7 mouse cellular contexts compared by ENCODE assay signal in genomic region chr8:123373403-123374238, GRCm38 (mm10). TPM values are rescaled to one million over a fixed set of nuclear protein-coding genes. Genes with fewer than 3 reads are reported as not detected.
A peak's percentile ranks its signal among the peaks of the same experiment; 100 is the strongest.
DNase-seq lines count a peak whose midpoint lies in the region; ATAC-seq lines count a peak whose summit lies in the region.

TSS of gene Tcf25 (plus strand) at chr8:123373753.

- peak; percentile 98 for DNase-seq in adrenal gland, postnatal 14 days
- DNase-seq in embryonic facial prominence, embryonic 11.5 days (ENCODE audit: low spot score): peak; percentile 96
- DNase-seq in heart, adult 11 months: peak; percentile 99
- peak; percentile 94 for DNase-seq in kidney, adult 18-20 months
- DNase-seq in limb, embryonic 11.5 days (ENCODE audit: low spot score): peak; percentile 98
- DNase-seq in midbrain, embryonic 14.5 days: peak; percentile 99
- peak; percentile 91 to 93 for DNase-seq in spleen, adult 18-20 months

- H3K27ac ChIP-seq in embryonic facial prominence, embryonic 11.5 days (replicated peaks; ENCODE audit: low read depth, low read length): peak within 1 kb of the TSS; percentile 80
- peak within 1 kb of the TSS; percentile 91 for H3K27ac ChIP-seq in limb, embryonic 11.5 days (replicated peaks; ENCODE audit: low read depth, low read length)
- peak within 1 kb of the TSS; percentile 95 for H3K27ac ChIP-seq in midbrain, embryonic 14.5 days (replicated peaks; ENCODE audit: low read depth, low read length)

- H3K4me2 ChIP-seq in embryonic facial prominence, embryonic 11.5 days (ENCODE audit: low read depth, low read length): peak within 1 kb of the TSS; percentile 61
- H3K4me2 ChIP-seq in limb, embryonic 11.5 days (ENCODE audit: low read depth, severe bottlenecking): peak within 1 kb of the TSS; percentile 77
- peak within 1 kb of the TSS; percentile 84 for H3K4me2 ChIP-seq in midbrain, embryonic 14.5 days (ENCODE audit: low read length)

- H3K9me3 ChIP-seq in embryonic facial prominence, embryonic 11.5 days (replicated peaks; ENCODE audit: control insufficient read depth, low read length): no peaks in the 10 kb centered on the region
- no peaks in the 10 kb centered on the region for H3K9me3 ChIP-seq in limb, embryonic 11.5 days (ENCODE audit: control insufficient read depth, low read length)
- H3K9me3 ChIP-seq in midbrain, embryonic 14.5 days (ENCODE audit: control insufficient read depth, low read length): no peaks in the 10 kb centered on the region

- H3K36me3 ChIP-seq in embryonic facial prominence, embryonic 11.5 days (replicated peaks; ENCODE audit: control insufficient read depth, insufficient read depth, low read depth, low read length): no peaks in the 10 kb centered on the region
- H3K36me3 ChIP-seq in limb, embryonic 11.5 days (ENCODE audit: control insufficient read depth, insufficient read depth, low read length): peaks cover 2% of the 10 kb centered on the region; the same call in 1 of the 2 replicates
- peaks cover 30% of the 10 kb centered on the region for H3K36me3 ChIP-seq in midbrain, embryonic 14.5 days (ENCODE audit: control insufficient read depth, insufficient read depth, low read length)

- WGBS in embryonic facial prominence, embryonic 11.5 days: under 1% methylated on average over 73 of the region's 75 CpGs
- WGBS in limb, embryonic 11.5 days: under 1% methylated on average over 75 of the region's 75 CpGs
- WGBS in midbrain, embryonic 14.5 days: under 1% methylated on average over 75 of the region's 75 CpGs

- H3K4me1 ChIP-seq in embryonic facial prominence, embryonic 11.5 days (ENCODE audit: control insufficient read depth, insufficient read depth, low read length): no peaks in the 10 kb centered on the region
- H3K4me1 ChIP-seq in limb, embryonic 11.5 days (ENCODE audit: control insufficient read depth, insufficient read depth, low read length): 0 out of 2 replicates have a peak, but pooled peaks cover 3% of the 10 kb centered on the region
- H3K4me1 ChIP-seq in midbrain, embryonic 14.5 days (ENCODE audit: control insufficient read depth, insufficient read depth, low read length): peaks cover 9% of the 10 kb centered on the region; the same call in 1 of the 2 replicates

- H3K27me3 ChIP-seq in embryonic facial prominence, embryonic 11.5 days (ENCODE audit: control insufficient read depth, insufficient read depth, low read length): no peaks in the 10 kb centered on the region
- no peaks in the 10 kb centered on the region for H3K27me3 ChIP-seq in limb, embryonic 11.5 days (ENCODE audit: control insufficient read depth, insufficient read depth, low read length)
- no peaks in the 10 kb centered on the region for H3K27me3 ChIP-seq in midbrain, embryonic 14.5 days (ENCODE audit: control insufficient read depth, insufficient read depth, low read length)

- peak within 1 kb of the TSS; percentile 65 for H3K9ac ChIP-seq in embryonic facial prominence, embryonic 11.5 days (replicated peaks; ENCODE audit: low read length)
- H3K9ac ChIP-seq in limb, embryonic 11.5 days (ENCODE audit: low read length): peak within 1 kb of the TSS; percentile 82
- H3K9ac ChIP-seq in midbrain, embryonic 14.5 days (replicated peaks; ENCODE audit: low read length): peak within 1 kb of the TSS; percentile 75

- peak; percentile 91 for ATAC-seq in embryonic facial prominence, embryonic 11.5 days (replicated peaks; ENCODE audit: insufficient number of reproducible peaks, low FRiP score, low TSS enrichment, low read depth)
- peak; percentile 83 for ATAC-seq in limb, embryonic 11.5 days (ENCODE audit: insufficient number of reproducible peaks, low FRiP score, low TSS enrichment, low read depth)
- peak; percentile 94 for ATAC-seq in midbrain, embryonic 14.5 days (ENCODE audit: low FRiP score, low TSS enrichment)

- H3K4me3 ChIP-seq in embryonic facial prominence, embryonic 11.5 days (ENCODE audit: low read depth, low read length): peak within 1 kb of the TSS; percentile 67
- peak within 1 kb of the TSS; percentile 78 for H3K4me3 ChIP-seq in limb, embryonic 11.5 days (ENCODE audit: low read depth, low read length)
- H3K4me3 ChIP-seq in midbrain, embryonic 14.5 days (replicated peaks; ENCODE audit: low read depth, low read length): peak within 1 kb of the TSS; percentile 85

RNA-seq across cellular contexts. Expression of gene Tcf25, which starts in this region (rescaled TPM):
- 189 and 198 TPM in 2 replicates for total RNA-seq in adrenal gland, postnatal 14 days (2021)
- 151 TPM in 2 replicates for polyA plus RNA-seq in embryonic facial prominence, embryonic 11.5 days (2014; fragmentation: Nextera tagmentation; extraction: Ambion mirVana)
- 136 and 149 TPM in 2 replicates for polyA plus RNA-seq in limb, embryonic 11.5 days (2014; fragmentation: Nextera tagmentation; extraction: Ambion mirVana)
- polyA plus RNA-seq in midbrain, embryonic 14.5 days (2014; fragmentation: Nextera tagmentation; extraction: Ambion mirVana): 254 and 294 TPM in 2 replicates

Comparison
In these comparisons a context has a peak if more than half of its experiments do, and no peak if none do; other contexts are left out.
1. Peak in every context shown above with its lines: DNase-seq, ATAC-seq, H3K4me3 ChIP-seq and H3K27ac ChIP-seq.